Mouse (Mus musculus) embryonic facial prominence, embryonic 15.5 days (tissue): ENCODE results near the gene Rbbp4. TPM values are rescaled to one million over a fixed set of nuclear protein-coding genes. Genes with fewer than 3 reads are reported as not detected.
"Not testable (repeated sequence)": the region's sequence is repeated elsewhere in the genome, so short reads cannot be mapped to it uniquely, and the experiment has no call there.

Source experiments
- ATAC-seq: fragments of 200-750 bp; cut with Nextera tagmentation; 2 replicates; pipeline ENCODE4 v1.8.0; 2017; ENCODE audit warnings: low read depth, moderate TSS enrichment; ENCODE audit not compliant: insufficient number of reproducible peaks, low FRiP score, low TSS enrichment
- H3K27ac ChIP-seq: fragments of 300-500 bp; sonication (generic); replicated peaks from 2 replicates; pipeline ENCODE4 v1.5.1; 2015; ENCODE audit warnings: mild to moderate bottlenecking, inconsistent platforms
- H3K27me3 ChIP-seq: fragments of 300-500 bp; sonication (generic); 2 replicates; pipeline ENCODE4 v1.6.1; 2015; ENCODE audit warnings: inconsistent platforms
- H3K36me3 ChIP-seq: fragments of 300-500 bp; sonication (generic); 2 replicates; pipeline ENCODE4 v1.6.1; 2015; ENCODE audit warnings: mild to moderate bottlenecking, inconsistent platforms
- H3K4me1 ChIP-seq: fragments of 300-500 bp; sonication (generic); 2 replicates; pipeline ENCODE4 v1.6.1; 2015; ENCODE audit warnings: inconsistent platforms
- H3K4me2 ChIP-seq: fragments of 300-500 bp; sonication (generic); replicated peaks from 2 replicates; pipeline ENCODE4 v1.6.1; 2015; ENCODE audit warnings: mild to moderate bottlenecking, inconsistent platforms
- H3K4me3 ChIP-seq: fragments of 300-500 bp; sonication (generic); replicated peaks from 2 replicates; pipeline ENCODE4 v1.5.1; 2015; ENCODE audit warnings: mild to moderate bottlenecking, inconsistent platforms
- H3K9ac ChIP-seq: fragments of 300-500 bp; sonication (generic); 2 replicates; pipeline ENCODE4 v1.6.1; 2015; ENCODE audit warnings: inconsistent platforms
- H3K9me3 ChIP-seq: fragments of 300-500 bp; sonication (generic); replicated peaks from 2 replicates; pipeline ENCODE4 v1.6.1; 2016; ENCODE audit warnings: inconsistent platforms
- WGBS: fragments of 180-500 bp; shearing (Covaris S2); methylation state at CpG from one replicate; pipeline ENCODE4 v1.1.7; 2015; 5-methylcytosine and 5-hydroxymethylcytosine counted together
- polyA plus RNA-seq: library from polyadenylated mRNA; unstranded; fragments of >200 nt; fragmentation: Nextera tagmentation; extraction: Ambion mirVana; gene quantifications from 2 replicates; pipeline ENCODE4 v1.2.1, GENCODE M21; 2015

Rbbp4 gene
- polyA plus RNA-seq, 1 experiment from 2014 or later, result 325 TPM

DNA sequence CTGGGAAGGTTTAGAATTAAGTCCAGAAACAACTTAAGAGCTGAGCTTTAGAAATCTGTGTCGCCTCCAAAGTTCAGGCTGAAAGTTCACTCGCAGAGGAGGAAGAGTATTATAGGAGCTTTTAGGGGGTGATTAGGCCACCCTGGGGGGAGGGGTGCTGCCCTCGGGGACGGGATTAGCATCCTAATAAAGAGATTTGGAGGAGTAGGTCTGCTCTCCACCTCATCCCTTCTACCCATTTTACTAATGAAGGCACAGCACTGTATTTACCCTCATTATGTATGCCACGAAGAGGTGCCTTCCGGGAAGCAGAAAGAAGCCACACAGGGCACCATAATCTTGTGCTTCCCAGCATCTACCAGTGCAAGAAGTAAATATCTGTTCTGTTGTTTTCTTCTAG, 39.8 kb upstream of the Rbbp4 start:
- H3K9ac ChIP-seq, result no peak overlapping the region
- H3K27me3 ChIP-seq, result 0 out of 2 replicates have a peak, but pooled peaks cover 3% of the 10 kb centered on the region
- H3K36me3 ChIP-seq, result no peaks in the 10 kb centered on the region
- ATAC-seq, result no peak
- H3K27ac ChIP-seq, result no peak overlapping the region
- no peak overlapping the region for H3K4me2 ChIP-seq
- H3K4me3 ChIP-seq, result no peak overlapping the region
- WGBS, result 26% methylated on average over 6 of the region's 6 CpGs
- 0 out of 2 replicates have a peak, but pooled peaks cover 8% of the 10 kb centered on the region for H3K4me1 ChIP-seq
- no peaks in the 10 kb centered on the region for H3K9me3 ChIP-seq

DNA sequence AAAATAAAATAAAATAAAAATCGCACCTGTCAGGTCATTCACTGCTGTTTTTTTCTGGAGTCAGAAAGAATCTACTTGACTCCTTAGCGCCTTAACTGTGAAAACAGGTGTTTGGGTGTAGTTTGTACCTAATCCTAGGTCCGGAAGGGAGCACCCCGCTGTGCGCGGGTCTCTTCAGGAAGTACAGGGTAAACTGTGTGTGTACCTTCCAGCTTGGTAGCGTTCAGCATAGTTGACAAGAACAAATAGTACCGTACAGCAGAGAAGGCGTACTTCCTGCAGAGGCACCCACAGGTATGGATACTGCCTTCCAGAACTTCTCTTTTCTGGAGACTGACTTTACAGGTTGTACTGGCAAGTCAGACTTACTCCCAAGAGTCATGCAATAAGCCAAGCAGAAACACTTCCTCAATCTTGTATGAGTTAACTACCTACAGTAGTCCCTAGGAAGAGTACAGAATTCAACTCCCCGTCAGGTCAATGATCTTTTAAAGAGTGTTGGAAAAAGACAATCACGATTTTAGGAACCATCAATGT, 39.1 kb upstream of the Rbbp4 start:
- Histone ChIP-seq H3K4me3 (no peak overlapping the region), H3K27me3 (0 out of 2 replicates have a peak, but pooled peaks cover 3% of the 10 kb centered on the region), H3K27ac (no peak overlapping the region), H3K9me3 (no peaks in the 10 kb centered on the region), H3K4me1 (0 out of 2 replicates have a peak, but pooled peaks cover 8% of the 10 kb centered on the region), H3K9ac (no peak overlapping the region), H3K4me2 (no peak overlapping the region), H3K36me3 (no peaks in the 10 kb centered on the region)
- no peak for ATAC-seq
- 52% methylated on average over 11 of the region's 11 CpGs for WGBS

- WGBS, result 51% methylated on average over 8 of the region's 8 CpGs
- H3K27ac ChIP-seq, result no peak overlapping the region
Observed at GRCm38 (mm10) chr4:129373202-129373976, 38.2 kb upstream of the Rbbp4 start.

GRCm38 (mm10) chr4:129371391-129371790, 36.2 kb upstream of the Rbbp4 start:
- no peaks in the 10 kb centered on the region for H3K9me3 ChIP-seq
- H3K9ac ChIP-seq, result no peak overlapping the region
- H3K27ac ChIP-seq, result no peak overlapping the region
- 0 out of 2 replicates have a peak, but pooled peaks cover 2% of the 10 kb centered on the region for H3K4me1 ChIP-seq
- H3K4me2 ChIP-seq, result no peak overlapping the region
- H3K36me3 ChIP-seq, result peaks cover 4% of the 10 kb centered on the region; the same call in 1 of the 2 replicates
- WGBS, result 93% methylated on average over 3 of the region's 3 CpGs
- no peaks in the 10 kb centered on the region for H3K27me3 ChIP-seq
- no peak overlapping the region for H3K4me3 ChIP-seq
- ATAC-seq, result no peak

More at GRCm38 (mm10) chr4:129373202-129373976, 38.2 kb upstream of the Rbbp4 start:
- 0 out of 2 replicates have a peak, but pooled peaks cover 8% of the 10 kb centered on the region for H3K4me1 ChIP-seq
- no peak overlapping the region for H3K4me2 ChIP-seq
- no peak for ATAC-seq
- no peaks in the 10 kb centered on the region for H3K27me3 ChIP-seq
- no peaks in the 10 kb centered on the region for H3K9me3 ChIP-seq
- H3K4me3 ChIP-seq, result no peak overlapping the region
- no peaks in the 10 kb centered on the region for H3K36me3 ChIP-seq
- no peak overlapping the region for H3K9ac ChIP-seq

GRCm38 (mm10) chr4:129365224-129365623, 30.1 kb upstream of the Rbbp4 start:
- ATAC-seq, result no peak
- no peak overlapping the region for H3K9ac ChIP-seq
- no peaks in the 10 kb centered on the region for H3K4me1 ChIP-seq
- no peak overlapping the region for H3K4me2 ChIP-seq
- 88% methylated on average over 5 of the region's 5 CpGs for WGBS
- no peaks in the 10 kb centered on the region for H3K9me3 ChIP-seq
- H3K27me3 ChIP-seq, result no peaks in the 10 kb centered on the region
- peaks cover 8% of the 10 kb centered on the region for H3K36me3 ChIP-seq
- no peak overlapping the region for H3K27ac ChIP-seq
- H3K4me3 ChIP-seq, result no peak overlapping the region

DNA sequence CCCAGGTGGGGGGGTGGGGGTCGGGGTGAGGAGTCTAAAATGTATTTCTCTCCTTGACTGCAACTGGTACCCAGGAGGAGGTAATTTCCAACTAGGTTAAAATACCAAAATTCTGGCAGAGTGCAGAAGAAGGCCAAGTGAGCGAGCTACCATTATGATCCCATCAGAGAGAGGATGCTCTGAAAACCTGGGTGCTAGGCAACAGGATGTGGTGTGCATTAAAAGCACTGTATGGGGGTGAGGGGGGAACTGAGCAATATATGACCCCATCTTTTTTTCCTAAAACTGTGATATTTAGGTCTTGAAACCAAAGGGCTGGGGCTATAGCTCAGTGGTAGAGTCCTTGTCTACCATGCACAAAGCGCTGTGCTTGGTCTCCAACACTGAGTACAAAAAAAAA, 29.2 kb upstream of the Rbbp4 start:
- H3K36me3 ChIP-seq, result peaks cover 14% of the 10 kb centered on the region
- H3K4me3 ChIP-seq, result no peak overlapping the region
- ATAC-seq, result no peak
- H3K27me3 ChIP-seq, result no peaks in the 10 kb centered on the region
- no peak overlapping the region for H3K4me2 ChIP-seq
- H3K27ac ChIP-seq, result no peak overlapping the region
- H3K9ac ChIP-seq, result no peak overlapping the region
- H3K4me1 ChIP-seq, result no peaks in the 10 kb centered on the region
- H3K9me3 ChIP-seq, result no peaks in the 10 kb centered on the region
- WGBS, result 85% methylated on average over 3 of the region's 3 CpGs

DNA sequence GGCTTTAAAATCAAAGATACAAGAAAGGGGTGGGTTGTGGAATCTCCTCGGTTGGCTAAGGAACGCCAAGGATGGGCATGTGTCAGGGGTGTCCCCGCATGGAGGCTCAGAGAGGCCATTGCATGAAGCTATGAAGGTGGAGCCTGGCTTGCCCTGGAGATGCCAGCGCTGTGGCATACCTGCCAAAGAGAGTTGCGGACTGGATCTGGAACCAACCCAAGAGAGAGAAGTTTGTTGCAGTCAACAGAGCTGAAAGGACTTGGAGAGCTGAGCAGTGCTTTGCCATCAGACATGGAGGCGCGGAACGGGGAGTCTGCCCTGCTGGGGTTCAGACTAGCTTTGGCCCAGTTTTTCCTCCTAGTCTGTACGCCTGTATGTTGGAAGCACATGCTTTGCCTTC, 28.3 kb upstream of the Rbbp4 start:
- Histone ChIP-seq H3K9ac (no peak overlapping the region), H3K27ac (no peak overlapping the region), H3K9me3 (no peaks in the 10 kb centered on the region), H3K36me3 (peaks cover 17% of the 10 kb centered on the region), H3K27me3 (no peaks in the 10 kb centered on the region), H3K4me3 (no peak overlapping the region), H3K4me1 (no peaks in the 10 kb centered on the region), H3K4me2 (no peak overlapping the region)
- WGBS, result 86% methylated on average over 9 of the region's 9 CpGs
- 0 out of 2 replicates have a peak, but pooled peaks have one; percentile 24 for ATAC-seq

DNA sequence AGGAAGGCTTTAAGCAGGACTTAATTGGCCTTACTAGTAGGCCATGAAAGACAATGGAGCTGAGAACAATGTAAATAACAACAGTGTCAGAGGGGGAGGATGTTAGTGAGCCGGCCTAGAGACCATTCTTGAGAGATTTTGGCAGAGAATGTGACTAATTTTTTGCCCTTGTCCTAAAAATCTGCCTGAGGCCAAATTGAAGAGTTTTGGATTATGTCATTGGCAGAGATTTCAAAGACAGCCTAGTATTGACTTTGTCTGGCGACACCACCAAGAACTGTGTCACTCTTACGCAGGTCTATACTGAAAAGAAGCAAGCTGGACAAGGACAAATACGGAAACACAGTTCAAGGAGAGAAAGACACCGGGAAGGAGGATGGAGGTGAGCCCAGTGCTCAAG, 27.6 kb upstream of the Rbbp4 start:
- no peak overlapping the region for H3K27ac ChIP-seq
- H3K4me1 ChIP-seq, result no peaks in the 10 kb centered on the region
- WGBS, result 71% methylated on average over 5 of the region's 5 CpGs
- no peaks in the 10 kb centered on the region for H3K9me3 ChIP-seq
- H3K4me2 ChIP-seq, result no peak overlapping the region
- peaks cover 23% of the 10 kb centered on the region for H3K36me3 ChIP-seq
- ATAC-seq, result no peak
- H3K27me3 ChIP-seq, result no peaks in the 10 kb centered on the region
- H3K9ac ChIP-seq, result no peak overlapping the region
- H3K4me3 ChIP-seq, result no peak overlapping the region

DNA sequence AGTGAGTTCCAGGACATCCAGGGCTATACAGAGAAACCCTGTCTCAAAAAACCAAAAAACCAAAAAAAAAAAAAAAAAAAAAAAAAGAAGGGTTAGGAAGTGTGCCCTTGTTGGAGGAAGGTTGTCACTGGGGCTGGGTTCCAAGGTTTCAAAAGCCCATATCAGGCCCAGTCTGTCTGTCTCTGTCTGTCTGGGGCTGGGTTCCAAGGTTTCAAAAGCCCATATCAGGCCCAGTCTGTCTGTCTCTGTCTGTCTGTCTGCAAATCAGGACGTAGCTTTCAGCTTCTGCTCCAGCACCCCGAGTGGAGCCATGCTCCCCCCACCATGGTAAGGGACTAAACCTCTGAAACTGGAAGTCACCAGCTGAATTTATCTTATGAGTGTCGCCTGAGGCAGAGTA, 27.1 kb upstream of the Rbbp4 start:
- H3K4me2 ChIP-seq, H3K27ac ChIP-seq, H3K4me3 ChIP-seq, H3K9ac ChIP-seq, H3K4me1 ChIP-seq, ATAC-seq, H3K27me3 ChIP-seq, H3K9me3 ChIP-seq: not testable (repeated sequence)
- 80% methylated on average over 3 of the region's 3 CpGs for WGBS
- peaks cover 28% of the 10 kb centered on the region for H3K36me3 ChIP-seq

- Histone ChIP-seq H3K4me2 (no peak overlapping the region), H3K9ac (no peak overlapping the region), H3K9me3 (no peaks in the 10 kb centered on the region), H3K4me3 (no peak overlapping the region), H3K27me3 (no peaks in the 10 kb centered on the region), H3K36me3 (peaks cover 50% of the 10 kb centered on the region), H3K4me1 (no peaks in the 10 kb centered on the region), H3K27ac (no peak overlapping the region)
- no peak for ATAC-seq
- 85% methylated on average over 15 of the region's 15 CpGs for WGBS
Observed at GRCm38 (mm10) chr4:129357613-129358163, 22.5 kb upstream of the Rbbp4 start.

DNA sequence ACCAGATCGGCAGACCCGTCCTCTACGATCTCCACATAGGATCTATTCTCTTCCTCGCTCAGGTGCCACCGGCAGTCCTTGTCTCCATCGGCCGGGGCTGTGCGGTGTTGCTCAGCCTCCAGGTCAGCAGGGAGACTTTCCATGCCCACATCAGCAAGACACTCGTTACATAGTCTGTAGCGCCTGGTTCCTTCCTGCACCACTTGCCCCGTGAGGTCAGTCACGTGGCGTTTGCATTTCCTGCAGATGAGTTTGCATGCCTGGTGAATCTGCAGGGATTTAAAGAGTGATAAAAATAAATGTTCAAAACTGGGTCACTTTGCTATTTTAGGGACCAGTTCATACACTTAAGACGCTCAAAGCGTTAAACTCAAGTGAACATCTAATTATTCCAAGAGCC, 19.1 kb upstream of the Rbbp4 start:
- ATAC-seq, result no peak
- Histone ChIP-seq H3K36me3 (peaks cover 50% of the 10 kb centered on the region), H3K4me2 (no peak overlapping the region), H3K4me3 (no peak overlapping the region), H3K27me3 (no peaks in the 10 kb centered on the region), H3K4me1 (no peaks in the 10 kb centered on the region), H3K9ac (no peak overlapping the region), H3K27ac (no peak overlapping the region), H3K9me3 (no peaks in the 10 kb centered on the region)
- WGBS, result 78% methylated on average over 15 of the region's 15 CpGs
